Mouse (Mus musculus) liver, adult 2 months (tissue): ENCODE results near the gene Gpr156. TPM values are rescaled to one million over a fixed set of nuclear protein-coding genes. Genes with fewer than 3 reads are reported as not detected.

Experiments used
- DNase-seq: peaks from one replicate; pipeline ENCODE4 v3.0.0-alpha.2; 2011; ENCODE audit warnings: low read depth, low spot score; ENCODE audit errors: extremely low read depth
- H3K27ac ChIP-seq: fragments of 200-500 bp; replicated peaks from 2 replicates; pipeline ENCODE4 v1.5.1; 2012; ENCODE audit warnings: low read depth, mild to moderate bottlenecking, control low read depth, inconsistent platforms, low read length; ENCODE audit not compliant: insufficient read depth
- H3K27me3 ChIP-seq: fragments of 200-500 bp; 2 replicates; pipeline ENCODE4 v1.6.1; 2012; ENCODE audit warnings: mild to moderate bottlenecking, moderate library complexity, low read length, inconsistent platforms; ENCODE audit not compliant: control insufficient read depth, insufficient read depth
- H3K36me3 ChIP-seq: fragments of 200-500 bp; 2 replicates; pipeline ENCODE4 v1.6.1; 2012; ENCODE audit warnings: low read length, inconsistent platforms; ENCODE audit not compliant: control insufficient read depth, insufficient read depth
- H3K4me1 ChIP-seq: fragments of 200-500 bp; 2 replicates; pipeline ENCODE4 v1.6.1; 2011; ENCODE audit warnings: low read length; ENCODE audit not compliant: control insufficient read depth, insufficient read depth
- H3K4me3 ChIP-seq: fragments of 200-500 bp; 2 replicates; pipeline ENCODE4 v1.5.1; 2011; ENCODE audit warnings: low read depth, mild to moderate bottlenecking, control low read depth, low read length, moderate library complexity; ENCODE audit not compliant: insufficient read depth
- H3K79me2 ChIP-seq: fragments of 200-500 bp; 2 replicates; pipeline ENCODE4 v1.6.1; 2012; ENCODE audit warnings: inconsistent platforms, mild to moderate bottlenecking, low read length, moderate library complexity; ENCODE audit not compliant: control insufficient read depth, insufficient read depth
- H3K9ac ChIP-seq: fragments of 200-500 bp; 2 replicates; pipeline ENCODE4 v1.6.1; 2012; ENCODE audit warnings: low read depth, mild to moderate bottlenecking, control low read depth, inconsistent platforms, low read length
- CTCF ChIP-seq: fragments of 200-500 bp; IDR thresholded peaks from 2 replicates; pipeline ENCODE4 v1.5.1; 2011; ENCODE audit warnings: low read depth, low read length, control low read depth
- POLR2A ChIP-seq: fragments of 200-500 bp; IDR thresholded peaks from 2 replicates; pipeline ENCODE4 v1.6.1; 2011; ENCODE audit warnings: low read length, control low read depth; ENCODE audit not compliant: insufficient read depth; ENCODE audit errors: extremely low read depth
- WGBS: fragments of 180-500 bp; shearing (Covaris S2); methylation state at CpG from one replicate; pipeline ENCODE4 v1.1.7; 2018; 5-methylcytosine and 5-hydroxymethylcytosine counted together
- polyA plus RNA-seq: library from polyadenylated mRNA; depleted of rRNA; stranded (reverse); fragments of >200 nt; gene quantifications from 2 replicates; pipeline ENCODE4 v1.2.3, GENCODE M21; 2012
- total RNA-seq: library from RNA; depleted of rRNA; stranded (reverse); fragments of >200 nt; gene quantifications from 2 replicates; pipeline ENCODE4 v1.2.3, GENCODE M21; 2014

Gene Gpr156
- total and polyA plus RNA-seq, 2 experiments: not detected

- no peak overlapping the region for H3K9ac ChIP-seq
- H3K27ac ChIP-seq: no peak overlapping the region
- peak; percentile 53 for TF ChIP-seq CTCF
- TF ChIP-seq POLR2A: no peak
- no peaks in the 10 kb centered on the region for H3K27me3 ChIP-seq
- peak; percentile 55 for DNase-seq
- 66% methylated on average over 10 of the region's 10 CpGs for WGBS
- peaks cover 3% of the 10 kb centered on the region; the same call in 1 of the 2 replicates for H3K4me1 ChIP-seq
- no peaks in the 10 kb centered on the region for H3K36me3 ChIP-seq
- no peaks in the 10 kb centered on the region for H3K79me2 ChIP-seq
- no peak overlapping the region for H3K4me3 ChIP-seq
These were observed 74.5 kb downstream of the Gpr156 start for GRCm38 (mm10) chr16:37990553-37991344.

- H3K79me2 ChIP-seq: no peaks in the 10 kb centered on the region
- H3K36me3 ChIP-seq: no peaks in the 10 kb centered on the region
- H3K27ac ChIP-seq: no peak overlapping the region
- 66% methylated on average over 8 of the region's 8 CpGs for WGBS
- H3K9ac ChIP-seq: no peak overlapping the region
- no peak for TF ChIP-seq CTCF
- TF ChIP-seq POLR2A: no peak
- H3K4me1 ChIP-seq: peaks cover 3% of the 10 kb centered on the region; the same call in 1 of the 2 replicates
- DNase-seq: no peak
- H3K27me3 ChIP-seq: no peaks in the 10 kb centered on the region
- no peak overlapping the region for H3K4me3 ChIP-seq
These were observed 76.5 kb downstream of the Gpr156 start for GRCm38 (mm10) chr16:37992806-37993205.

- H3K27ac ChIP-seq: no peak overlapping the region
- no peaks in the 10 kb centered on the region for H3K36me3 ChIP-seq
- no peak overlapping the region for H3K4me3 ChIP-seq
- peaks cover 3% of the 10 kb centered on the region; the same call in 1 of the 2 replicates for H3K4me1 ChIP-seq
- TF ChIP-seq POLR2A: no peak
- peak; percentile 76 for TF ChIP-seq CTCF
- WGBS: 9% methylated on average over 12 of the region's 12 CpGs
- DNase-seq: peak; percentile 67
- no peak overlapping the region for H3K9ac ChIP-seq
- H3K79me2 ChIP-seq: no peaks in the 10 kb centered on the region
- no peaks in the 10 kb centered on the region for H3K27me3 ChIP-seq
These were observed 78.4 kb downstream of the Gpr156 start for GRCm38 (mm10) chr16:37994647-37995046.

GRCm38 (mm10) chr16:37997771-37998170 is 81.5 kb downstream of the Gpr156 start:
- no peak overlapping the region for H3K4me3 ChIP-seq
- H3K27me3 ChIP-seq: no peaks in the 10 kb centered on the region
- H3K36me3 ChIP-seq: no peaks in the 10 kb centered on the region
- WGBS: 69% methylated on average over 4 of the region's 4 CpGs
- H3K4me1 ChIP-seq: peaks cover 3% of the 10 kb centered on the region; the same call in 1 of the 2 replicates
- no peak overlapping the region for H3K9ac ChIP-seq
- no peak for TF ChIP-seq CTCF
- no peak for TF ChIP-seq POLR2A
- no peak overlapping the region for H3K27ac ChIP-seq
- DNase-seq: no peak
- no peaks in the 10 kb centered on the region for H3K79me2 ChIP-seq

GRCm38 (mm10) chr16:37999762-38000161 is 83.5 kb downstream of the Gpr156 start:
- H3K4me1 ChIP-seq: peaks cover 3% of the 10 kb centered on the region; the same call in 1 of the 2 replicates
- H3K27ac ChIP-seq: no peak overlapping the region
- H3K9ac ChIP-seq: no peak overlapping the region
- 100% methylated on average over 1 of the region's 1 CpGs for WGBS
- H3K79me2 ChIP-seq: no peaks in the 10 kb centered on the region
- H3K4me3 ChIP-seq: no peak overlapping the region
- no peaks in the 10 kb centered on the region for H3K27me3 ChIP-seq
- no peak for DNase-seq
- TF ChIP-seq CTCF: no peak
- no peak for TF ChIP-seq POLR2A
- H3K36me3 ChIP-seq: no peaks in the 10 kb centered on the region

GRCm38 (mm10) chr16:38000178-38000577 is 83.9 kb downstream of the Gpr156 start:
- no peaks in the 10 kb centered on the region for H3K79me2 ChIP-seq
- no peaks in the 10 kb centered on the region for H3K36me3 ChIP-seq
- H3K9ac ChIP-seq: no peak overlapping the region
- H3K4me1 ChIP-seq: no peaks in the 10 kb centered on the region
- H3K27me3 ChIP-seq: no peaks in the 10 kb centered on the region
- H3K27ac ChIP-seq: no peak overlapping the region
- TF ChIP-seq CTCF: no peak
- no peak for TF ChIP-seq POLR2A
- no peak overlapping the region for H3K4me3 ChIP-seq
- no peak for DNase-seq
- WGBS: 93% methylated on average over 7 of the region's 7 CpGs
